Mouse (Mus musculus): ENCODE data around the gene Snip1. TPM values are rescaled to one million over a fixed set of nuclear protein-coding genes. Genes with fewer than 3 reads are reported as not detected.

Gene Snip1
- 10 to 100 TPM; 32.9 to 48.8 TPM for polyA plus RNA-seq (2017; shearing (Covaris generic))

GRCm38 (mm10) chr4:125066490-125067370 is at the start of gene Snip1:
TSS of gene Snip1 (plus strand) at chr4:125066672.

GRCm38 (mm10) chr4:125065517-125066307 is 760 bp upstream of the Snip1 start, which contains the start of gene Dnali1:
TSS of gene Dnali1 (minus strand) at chr4:125065703.

GRCm38 (mm10) chr4:125084403-125085345 is 18.2 kb downstream of the Snip1 start, which contains the start of gene Meaf6:
TSS of gene Meaf6 (plus strand) at chr4:125085134.

Other genes starting within 250 kb of the Snip1 start
- gene Yrdc, start 216.0 kb upstream of the Snip1 start, polyA plus RNA-seq (2017; shearing (Covaris generic)) = 10 to 100 TPM; 66.2 to 98.8 TPM
- gene 1110065P20Rik, start 215.5 kb upstream of the Snip1 start, polyA plus RNA-seq (2017; shearing (Covaris generic)) = 10 to 100 TPM; 24.1 to 36.1 TPM
- 1 to 10 TPM; 1.8 to 2.5 TPM for gene Maneal, start 204.5 kb upstream of the Snip1 start, polyA plus RNA-seq (2017; shearing (Covaris generic))
- under 1 TPM in 1 of 2 experiments, not detected in 1; 0.12 TPM for gene Epha10, start 185.8 kb upstream of the Snip1 start, polyA plus RNA-seq (2017; shearing (Covaris generic))
- gene 9930104L06Rik, start 129.6 kb upstream of the Snip1 start, polyA plus RNA-seq (2017; shearing (Covaris generic)) = 1 to 10 TPM; 6.3 to 9.8 TPM
- gene Cdca8, start 127.4 kb upstream of the Snip1 start, polyA plus RNA-seq (2017; shearing (Covaris generic)) = 10 to 100 TPM; 25.4 to 26.0 TPM
- not detected for gene Rspo1, start 80.2 kb upstream of the Snip1 start, polyA plus RNA-seq (2017; shearing (Covaris generic))
- gene Gnl2, start 50.1 kb upstream of the Snip1 start, polyA plus RNA-seq (2017; shearing (Covaris generic)) = 10 to 100 TPM; 71.1 to 88.8 TPM
- not detected for gene Dnali1, start 969 bp upstream of the Snip1 start, polyA plus RNA-seq (2017; shearing (Covaris generic))
- 10 to 100 TPM; 47.4 to 53.2 TPM for gene Meaf6, start 18.5 kb downstream of the Snip1 start, polyA plus RNA-seq (2017; shearing (Covaris generic))
- gene Zc3h12a, start 61.2 kb downstream of the Snip1 start, polyA plus RNA-seq (2017; shearing (Covaris generic)) = 10 to 100 TPM; 22.7 to 26.8 TPM

Measured in activated CD4-positive, CD25-positive, alpha-beta regulatory T cell (primary cell).